Mouse (Mus musculus) heart, adult 2 months (tissue): Measurements from ENCODE around the gene Lama5. TPM values are rescaled to one million over a fixed set of nuclear protein-coding genes. Genes with fewer than 3 reads are reported as not detected.

Experiments
- DNase-seq, 2 experiments: peaks; one replicate each; pipeline ENCODE4 v3.0.0; 2021
- H3K27ac ChIP-seq: fragments of 200-600 bp; 2 replicates; pipeline ENCODE4 v1.8.1; 2022
- H3K27me3 ChIP-seq: fragments of 200-500 bp; 2 replicates; pipeline ENCODE4 v1.6.1; 2012; ENCODE audit warnings: mild to moderate bottlenecking, low read length, inconsistent platforms, mixed read lengths; ENCODE audit not compliant: control insufficient read depth, insufficient read depth
- H3K36me3 ChIP-seq: fragments of 200-500 bp; 2 replicates; pipeline ENCODE4 v1.6.1; 2012; ENCODE audit warnings: low read length, inconsistent platforms; ENCODE audit not compliant: control insufficient read depth, insufficient read depth
- H3K4me1 ChIP-seq: fragments of 200-500 bp; 2 replicates; pipeline ENCODE4 v1.6.1; 2011; ENCODE audit warnings: low read length; ENCODE audit not compliant: control insufficient read depth, insufficient read depth
- H3K4me3 ChIP-seq: fragments of 200-600 bp; 2 replicates; pipeline ENCODE4 v1.8.1; 2022
- H3K79me2 ChIP-seq: fragments of 200-500 bp; replicated peaks from 2 replicates; pipeline ENCODE4 v1.6.1; 2012; ENCODE audit warnings: mild to moderate bottlenecking, inconsistent platforms, low read length, moderate library complexity, mixed read lengths; ENCODE audit not compliant: control insufficient read depth, insufficient read depth
- H3K9ac ChIP-seq: fragments of 200-500 bp; 2 replicates; pipeline ENCODE4 v1.6.1; 2012; ENCODE audit warnings: low read depth, mild to moderate bottlenecking, control low read depth, inconsistent platforms, low read length, mixed read lengths
- CTCF ChIP-seq: fragments of 200-600 bp; IDR thresholded peaks from 2 replicates; pipeline ENCODE4 v1.8.1; 2022; ENCODE audit warnings: antibody characterized with exemption, mild to moderate bottlenecking, moderate library complexity
- EP300 ChIP-seq: fragments of 200-500 bp; IDR thresholded peaks from 2 replicates; pipeline ENCODE4 v1.6.1; 2011; ENCODE audit warnings: low read depth, low read length, control low read depth; ENCODE audit not compliant: insufficient read depth
- POLR2A ChIP-seq: fragments of 200-500 bp; IDR thresholded peaks from 2 replicates; pipeline ENCODE4 v1.6.1; 2011; ENCODE audit warnings: mild to moderate bottlenecking, low read depth, low read length, control low read depth; ENCODE audit not compliant: insufficient read depth
- WGBS: fragments of 180-500 bp; shearing (Covaris S2); methylation state at CpG from one replicate; pipeline ENCODE4 v1.1.7; 2018; 5-methylcytosine and 5-hydroxymethylcytosine counted together
- intact Hi-C: fragments of 180-260 bp; cut with DNase I; formaldehyde crosslinking; loops from one replicate; pipeline ENCODE4 v1.15.1; 2025
- polyA plus RNA-seq: library from polyadenylated mRNA; depleted of rRNA; stranded (reverse); fragments of >200 nt; gene quantifications from 2 replicates; pipeline ENCODE4 v1.2.3, GENCODE M21; 2012
- total RNA-seq, 2 experiments: library from RNA; stranded (reverse); gene quantifications; 2 replicates each; pipeline ENCODE4 v1.2.3; 2021

The Lama5 gene
- total and polyA plus RNA-seq, 3 experiments, result 66.3 to 104 (median 83.6) TPM

DNA sequence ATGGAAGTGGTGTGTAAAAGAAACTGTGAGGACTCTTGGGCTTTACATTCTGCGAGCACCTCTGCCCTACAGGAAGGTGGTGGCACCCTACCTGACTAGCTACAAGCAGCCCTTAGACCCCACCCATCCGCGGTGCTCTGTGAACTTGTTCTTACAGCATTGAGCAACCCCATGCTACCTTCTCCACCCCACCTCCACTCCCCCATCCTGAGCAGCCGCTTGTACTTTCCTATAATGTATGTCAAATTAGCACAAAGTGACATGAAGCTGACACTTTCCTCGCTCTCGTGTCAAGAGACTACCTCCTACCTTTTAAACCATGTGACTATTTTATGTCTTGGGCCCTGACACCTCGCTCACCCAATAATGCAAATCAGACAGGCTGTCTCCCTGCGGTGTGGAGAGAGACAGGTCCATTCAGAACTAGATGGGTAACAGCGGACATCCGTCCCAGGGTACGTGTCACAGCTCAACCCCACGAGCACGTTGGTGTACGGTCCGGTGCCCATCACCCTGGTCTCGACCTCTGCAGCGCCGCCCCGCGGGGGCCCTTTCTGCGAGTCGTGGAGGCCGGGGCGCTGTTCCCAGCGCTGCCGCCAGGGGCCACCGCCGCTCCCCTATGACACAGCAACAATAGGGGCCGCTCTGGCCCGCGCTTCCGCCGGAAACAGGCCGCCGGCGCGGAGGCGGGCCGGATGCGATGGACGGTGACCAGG lies 54.7 kb downstream of the Lama5 start, which contains the start of gene Adrm1:
TSS of gene Adrm1 (plus strand) at position 680 of the 716 bp plus-strand sequence.
- intact Hi-C loops, result loop anchor here (1.0 to 2.0 kb wide), 2 partner anchors 52 to 80 kb away; partner anchors contain the start of gene Osbpl2
- WGBS, result 7% methylated on average over 41 of the region's 41 CpGs

DNA sequence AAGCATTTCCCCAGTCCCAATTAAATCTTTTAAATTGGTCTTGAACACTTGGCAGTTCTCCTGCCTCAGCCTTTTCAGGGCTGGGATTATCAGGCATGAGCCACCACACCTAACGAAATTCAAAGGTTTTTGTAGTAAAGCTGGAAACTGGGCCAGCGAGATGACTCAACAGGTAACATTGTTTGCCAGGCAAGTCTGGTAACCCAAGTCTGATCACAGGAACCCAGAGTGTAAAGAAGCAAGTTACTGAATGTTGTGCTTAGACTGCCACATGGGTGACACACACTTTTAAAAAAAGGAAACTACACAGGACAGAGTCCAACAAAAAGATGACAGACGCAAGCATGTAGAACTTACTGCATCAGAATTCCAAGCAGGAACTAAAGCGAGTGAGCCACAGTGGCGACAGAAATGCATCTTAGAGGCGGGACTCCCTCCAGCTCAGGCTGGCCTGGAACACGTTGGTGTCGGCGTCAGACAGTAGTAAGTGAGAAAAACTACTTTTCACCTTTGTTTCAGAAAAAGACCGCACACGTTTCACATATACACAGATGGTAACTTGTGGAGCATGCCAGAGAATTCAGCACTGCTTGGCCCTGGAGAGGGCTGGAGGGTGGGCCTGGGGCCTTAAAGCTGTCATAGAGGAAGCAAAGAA lies 55.4 kb downstream of the Lama5 start:
- H3K4me1 ChIP-seq, result peaks cover 14% of the 10 kb centered on the region
- intact Hi-C loops, result loop anchor here (2.0 kb wide), 1 partner anchor 51 kb away; the partner anchor contains the start of gene Osbpl2
- DNase-seq, result no peak
- WGBS, result 88% methylated on average over 11 of the region's 11 CpGs
- no peaks in the 10 kb centered on the region for H3K27me3 ChIP-seq
- H3K36me3 ChIP-seq, result no peaks in the 10 kb centered on the region
- no peaks in the 10 kb centered on the region for H3K79me2 ChIP-seq
- no peak overlapping the region for H3K27ac ChIP-seq
- TF ChIP-seq POLR2A (no peak), CTCF (no peak), EP300 (no peak)
- H3K4me3 ChIP-seq, result no peak overlapping the region
- no peak overlapping the region for H3K9ac ChIP-seq

More for the DNA sequence above, 54.7 kb downstream of the Lama5 start, which contains the start of gene Adrm1:
- peak within 1 kb of the TSS; percentile 100 for H3K9ac ChIP-seq
- TF ChIP-seq EP300 (peak; percentile 65; the same call in 1 of the 2 replicates), CTCF (peak; percentile 98), POLR2A (no peak)
- no peaks in the 10 kb centered on the region for H3K27me3 ChIP-seq
- peak within 1 kb of the TSS; percentile 93 for H3K27ac ChIP-seq
- DNase-seq, result peak; percentile 99
- H3K79me2 ChIP-seq, result no peaks in the 10 kb centered on the region
- H3K4me3 ChIP-seq, result peak within 1 kb of the TSS; percentile 87
- H3K36me3 ChIP-seq, result no peaks in the 10 kb centered on the region
- H3K4me1 ChIP-seq, result peaks cover 14% of the 10 kb centered on the region

DNA sequence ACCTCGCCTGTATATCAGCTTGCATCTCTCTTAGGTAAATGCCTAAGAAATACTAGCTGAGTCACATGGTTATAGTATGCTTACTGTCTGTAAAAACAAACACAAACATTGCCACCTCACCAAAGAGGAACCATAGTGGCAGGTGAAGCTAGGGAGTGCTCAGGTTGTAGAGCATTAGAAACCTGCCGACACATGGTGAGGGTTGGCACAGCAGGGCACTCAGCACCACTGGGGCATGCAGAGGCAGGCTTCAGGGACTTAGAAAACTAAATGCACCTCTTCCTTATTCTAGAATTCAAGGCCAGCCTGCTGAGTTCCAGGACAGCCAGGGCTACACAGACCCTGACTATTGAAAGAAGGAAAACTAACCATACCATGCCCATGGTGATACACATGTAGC lies 58.8 kb downstream of the Lama5 start:
- intact Hi-C loops, result no loop called here

GRCm38 (mm10) chr2:180165855-180166254 lies 59.8 kb downstream of the Lama5 start:
- no peak overlapping the region for H3K4me3 ChIP-seq
- no peaks in the 10 kb centered on the region for H3K36me3 ChIP-seq
- H3K4me1 ChIP-seq, result peaks cover under 1% of the 10 kb centered on the region
- no peak overlapping the region for H3K27ac ChIP-seq
- H3K79me2 ChIP-seq, result no peaks in the 10 kb centered on the region
- H3K27me3 ChIP-seq, result no peaks in the 10 kb centered on the region
- 88% methylated on average over 2 of the region's 2 CpGs for WGBS
- TF ChIP-seq CTCF (no peak), POLR2A (no peak)
- no peak overlapping the region for H3K9ac ChIP-seq
- DNase-seq, result no peak
- intact Hi-C loops, result no loop called here

More for the DNA sequence above, 58.8 kb downstream of the Lama5 start:
- Histone ChIP-seq H3K79me2 (no peaks in the 10 kb centered on the region), H3K27me3 (no peaks in the 10 kb centered on the region), H3K4me1 (peaks cover 3% of the 10 kb centered on the region), H3K9ac (no peak overlapping the region), H3K36me3 (no peaks in the 10 kb centered on the region), H3K27ac (no peak overlapping the region), H3K4me3 (no peak overlapping the region)
- TF ChIP-seq EP300 (no peak), POLR2A (no peak), CTCF (no peak)
- WGBS, result 84% methylated on average over 2 of the region's 2 CpGs
- DNase-seq, result no peak

DNA sequence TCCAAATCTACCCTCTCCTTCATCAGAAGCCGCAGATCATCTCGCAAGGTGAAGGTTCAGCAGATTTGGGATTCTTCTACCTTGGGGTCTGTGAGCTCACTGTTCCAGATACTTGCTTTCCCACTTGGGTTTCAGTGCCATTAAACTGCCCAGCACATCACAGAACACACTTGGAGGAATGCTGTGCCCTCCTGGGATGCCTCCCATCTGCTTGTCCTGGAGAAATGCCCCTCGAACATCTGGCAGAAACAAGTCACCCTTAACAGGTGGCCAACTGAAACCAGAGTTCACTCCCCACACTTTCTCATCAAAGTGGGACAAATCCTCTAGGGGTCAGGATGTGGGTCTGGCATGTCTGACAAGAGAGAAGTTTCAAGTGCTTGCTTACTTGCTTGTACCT lies 67.0 kb downstream of the Lama5 start:
- Histone ChIP-seq H3K9ac (no peak overlapping the region), H3K79me2 (no peaks in the 10 kb centered on the region), H3K4me1 (no peaks in the 10 kb centered on the region), H3K27ac (no peak overlapping the region), H3K27me3 (no peaks in the 10 kb centered on the region), H3K36me3 (no peaks in the 10 kb centered on the region), H3K4me3 (no peak overlapping the region)
- no peak for DNase-seq
- no peak for TF ChIP-seq EP300
- intact Hi-C loops, result no loop called here
- WGBS, result 84% methylated on average over 3 of the region's 3 CpGs

GRCm38 (mm10) chr2:180154796-180155195 lies 70.9 kb downstream of the Lama5 start:
- DNase-seq, result no peak
- Histone ChIP-seq H3K27me3 (no peaks in the 10 kb centered on the region), H3K79me2 (no peaks in the 10 kb centered on the region), H3K4me3 (no peak overlapping the region), H3K4me1 (no peaks in the 10 kb centered on the region), H3K27ac (no peak overlapping the region), H3K36me3 (no peaks in the 10 kb centered on the region), H3K9ac (no peak overlapping the region)
- TF ChIP-seq POLR2A (no peak), EP300 (no peak), CTCF (no peak)
- intact Hi-C loops, result no loop called here
- WGBS, result 73% methylated on average over 3 of the region's 3 CpGs
